Mouse (Mus musculus) cerebellum, adult 2 months (tissue): Measurements from ENCODE around the gene Sidt2. TPM values are rescaled to one million over a fixed set of nuclear protein-coding genes. Genes with fewer than 3 reads are reported as not detected.

ENCODE experiments used
- DNase-seq, 2 experiments: peaks; one replicate each; pipeline ENCODE4 v3.0.0; 2021
- H3K27ac ChIP-seq: fragments of 200-500 bp; 2 replicates; pipeline ENCODE4 v1.5.1; 2012; ENCODE audit warnings: low read length, control low read depth, inconsistent platforms; ENCODE audit not compliant: insufficient read depth
- H3K27me3 ChIP-seq: fragments of 200-500 bp; 2 replicates; pipeline ENCODE4 v1.6.1; 2012; ENCODE audit warnings: inconsistent platforms, mild to moderate bottlenecking, low read length, moderate library complexity; ENCODE audit not compliant: control insufficient read depth, insufficient read depth
- H3K4me1 ChIP-seq: fragments of 200-500 bp; 2 replicates; pipeline ENCODE4 v1.6.1; 2011; ENCODE audit warnings: low read length; ENCODE audit not compliant: control insufficient read depth, insufficient read depth
- H3K4me3 ChIP-seq: fragments of 200-500 bp; replicated peaks from 2 replicates; pipeline ENCODE3; 2011; ENCODE audit warnings: mild to moderate bottlenecking, low read depth, low read length, control low read depth; ENCODE audit not compliant: insufficient read depth
- CTCF ChIP-seq: fragments of 200-500 bp; IDR thresholded peaks from 2 replicates; pipeline ENCODE4 v1.5.1; 2011; ENCODE audit warnings: low read depth, mild to moderate bottlenecking, control low read depth, low read length, moderate library complexity, borderline replicate concordance; ENCODE audit not compliant: insufficient read depth
- POLR2A ChIP-seq: fragments of 200-500 bp; IDR thresholded peaks from 2 replicates; pipeline ENCODE4 v1.6.1; 2011; ENCODE audit warnings: low read length, control low read depth, borderline replicate concordance; ENCODE audit not compliant: insufficient read depth
- WGBS: fragments of 180-500 bp; shearing (Covaris S2); methylation state at CpG from one replicate; pipeline ENCODE4 v1.1.7; 2018; 5-methylcytosine and 5-hydroxymethylcytosine counted together
- polyA plus RNA-seq: library from polyadenylated mRNA; depleted of rRNA; stranded (reverse); fragments of >200 nt; gene quantifications from 2 replicates; pipeline ENCODE4 v1.2.3, GENCODE M21; 2012

The Sidt2 gene
- polyA plus RNA-seq, 1 experiment: 130 TPM

DNA sequence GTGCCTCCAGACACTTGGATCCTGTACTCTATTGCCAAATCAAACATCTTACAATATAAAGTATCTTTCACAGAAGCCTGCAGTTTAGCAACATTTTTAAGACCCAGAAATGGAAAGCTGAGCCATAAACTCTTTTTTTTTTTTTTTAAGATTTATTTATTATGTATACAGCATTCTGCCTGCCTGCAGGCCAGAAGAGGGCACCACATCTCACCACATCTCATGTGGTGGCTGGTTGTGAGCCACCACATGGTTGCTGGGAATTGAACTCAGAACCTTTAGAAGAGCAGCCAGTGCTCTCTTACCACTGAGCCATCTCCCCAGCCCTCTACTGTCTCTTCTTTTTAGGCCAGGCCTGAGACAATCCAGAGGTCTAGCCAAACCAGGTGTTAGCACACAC, 26.3 kb upstream of the Sidt2 start:
- Histone ChIP-seq H3K27me3 (no peaks in the 10 kb centered on the region), H3K4me1 (no peaks in the 10 kb centered on the region; the same call in 1 of the 2 replicates), H3K27ac (no peak overlapping the region), H3K4me3 (no peak overlapping the region)
- TF ChIP-seq CTCF: no peak
- no peak for TF ChIP-seq POLR2A
- DNase-seq: no peak

DNA sequence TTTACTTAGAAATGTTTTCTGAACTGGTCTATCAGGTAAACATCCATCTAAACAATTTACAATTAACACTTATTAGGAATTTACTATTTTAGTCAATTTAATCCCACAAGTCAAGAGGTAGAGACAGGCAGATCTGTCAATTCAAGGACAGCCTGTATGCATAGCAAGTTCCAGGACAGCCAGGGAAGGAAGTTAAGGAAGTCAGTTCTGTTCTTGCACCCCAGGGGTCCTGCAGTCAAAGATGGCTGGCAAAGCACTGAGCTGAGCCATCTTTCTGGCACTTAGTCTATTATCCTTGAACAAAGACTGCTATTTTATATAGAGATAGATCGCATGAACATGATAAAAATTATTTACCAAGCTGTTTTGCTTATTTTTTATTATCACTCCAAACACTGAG, 25.6 kb upstream of the Sidt2 start:
- 69% methylated on average over 1 of the region's 1 CpGs for WGBS
- H3K4me1 ChIP-seq: no peaks in the 10 kb centered on the region; the same call in 1 of the 2 replicates
- H3K27me3 ChIP-seq: no peaks in the 10 kb centered on the region
- H3K4me3 ChIP-seq: no peak overlapping the region
- TF ChIP-seq POLR2A (no peak), CTCF (no peak)
- DNase-seq: no peak
- H3K27ac ChIP-seq: no peak overlapping the region

DNA sequence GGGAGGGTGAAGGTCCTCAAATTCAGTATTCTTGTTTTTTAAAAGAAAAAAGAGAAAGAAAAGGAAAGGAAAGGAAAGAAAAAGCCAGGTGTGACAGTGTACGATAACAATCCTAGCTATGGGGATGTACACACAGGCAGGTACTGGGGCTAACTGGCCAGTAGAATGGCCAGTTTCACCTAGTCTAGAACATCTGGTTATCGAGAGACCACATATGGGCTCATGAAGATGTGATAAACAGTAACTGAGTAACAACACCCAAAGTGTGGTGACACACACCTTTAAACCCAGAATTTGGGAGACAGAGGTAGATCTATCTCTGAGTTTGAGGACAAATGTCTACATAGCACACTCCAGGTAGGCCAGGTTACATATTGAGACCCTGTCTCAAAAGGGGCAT, 24.7 kb upstream of the Sidt2 start:
- Histone ChIP-seq H3K27ac (no peak overlapping the region), H3K4me3 (no peak overlapping the region), H3K4me1 (no peaks in the 10 kb centered on the region), H3K27me3 (no peaks in the 10 kb centered on the region)
- no peak for DNase-seq
- WGBS: 92% methylated on average over 2 of the region's 2 CpGs
- TF ChIP-seq POLR2A: no peak
- no peak for TF ChIP-seq CTCF

DNA sequence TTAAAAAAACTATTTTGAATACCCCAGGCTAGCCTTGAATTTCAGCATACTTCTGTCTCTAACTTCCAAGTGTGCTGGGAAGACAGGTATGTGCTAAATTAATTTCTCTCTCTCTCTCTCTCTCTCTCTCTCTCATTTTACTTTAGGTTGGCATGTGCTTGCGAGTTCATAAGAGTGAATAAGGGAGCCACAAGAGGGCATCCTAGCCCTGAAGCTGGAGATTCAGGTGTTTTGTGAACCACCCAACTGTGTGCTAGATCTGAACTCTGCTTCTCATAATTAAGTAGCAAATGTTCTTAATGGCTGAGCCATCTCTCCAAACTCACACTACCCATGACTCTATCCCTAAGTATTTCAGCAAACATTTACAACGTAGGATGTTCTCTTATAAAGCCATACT, 21.8 kb upstream of the Sidt2 start:
- Histone ChIP-seq H3K4me3 (no peak overlapping the region), H3K27ac (no peak overlapping the region), H3K4me1 (no peaks in the 10 kb centered on the region), H3K27me3 (no peaks in the 10 kb centered on the region)
- no peak for TF ChIP-seq POLR2A
- peak; percentile 14; the same call in 1 of the 2 replicates for TF ChIP-seq CTCF
- DNase-seq: no peak
- 73% methylated on average over 2 of the region's 2 CpGs for WGBS

DNA sequence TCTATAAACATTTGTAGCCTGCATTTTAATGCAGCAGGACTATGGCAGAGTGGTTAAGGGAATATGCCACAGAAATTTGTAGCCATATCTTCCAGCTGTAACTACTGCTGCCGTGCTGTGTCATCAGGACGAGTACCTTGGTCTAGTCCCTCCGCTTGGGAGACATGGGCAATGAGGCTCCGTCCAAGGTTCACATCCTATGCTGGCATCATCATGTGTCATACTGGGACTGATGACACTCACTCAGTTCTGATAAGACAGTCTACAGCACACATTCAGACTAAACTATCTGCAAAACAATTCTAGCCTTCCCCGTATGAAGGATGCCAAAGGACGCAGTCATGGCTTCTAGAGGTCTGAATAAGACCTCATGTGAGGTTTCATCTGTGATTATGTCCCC, 8.5 kb upstream of the Sidt2 start:
- H3K27ac ChIP-seq: no peak overlapping the region
- no peak for DNase-seq
- no peak for TF ChIP-seq POLR2A
- TF ChIP-seq CTCF: no peak
- peaks cover 6% of the 10 kb centered on the region for H3K4me1 ChIP-seq
- no peaks in the 10 kb centered on the region for H3K27me3 ChIP-seq
- WGBS: 89% methylated on average over 6 of the region's 6 CpGs
- H3K4me3 ChIP-seq: no peak overlapping the region

DNA sequence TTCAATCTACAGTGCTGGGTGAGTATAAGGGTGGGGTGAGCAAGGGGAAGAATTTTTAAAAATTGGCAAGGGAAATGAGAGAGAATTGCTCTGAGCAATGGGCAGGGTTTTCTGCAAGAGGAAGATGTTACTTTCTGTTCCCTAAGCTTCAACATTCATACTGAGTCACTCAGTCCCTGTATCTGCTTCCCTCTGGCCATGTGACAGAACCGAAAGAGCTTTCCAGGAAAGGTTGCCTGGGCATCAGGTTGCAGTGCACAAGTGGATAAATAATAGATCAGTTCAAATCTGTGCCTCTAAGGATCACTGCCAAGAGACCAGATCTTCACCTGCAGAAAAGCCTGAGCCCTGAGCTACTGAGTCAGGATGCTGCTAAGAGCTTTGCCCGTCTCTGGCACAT, 6.8 kb upstream of the Sidt2 start:
- Histone ChIP-seq H3K4me3 (no peak overlapping the region), H3K27me3 (no peaks in the 10 kb centered on the region), H3K4me1 (peaks cover 6% of the 10 kb centered on the region), H3K27ac (no peak overlapping the region)
- TF ChIP-seq CTCF (no peak), POLR2A (no peak)
- DNase-seq: peak in 1 of 2 experiments; percentile 77
- 12% methylated on average over 2 of the region's 2 CpGs for WGBS

DNA sequence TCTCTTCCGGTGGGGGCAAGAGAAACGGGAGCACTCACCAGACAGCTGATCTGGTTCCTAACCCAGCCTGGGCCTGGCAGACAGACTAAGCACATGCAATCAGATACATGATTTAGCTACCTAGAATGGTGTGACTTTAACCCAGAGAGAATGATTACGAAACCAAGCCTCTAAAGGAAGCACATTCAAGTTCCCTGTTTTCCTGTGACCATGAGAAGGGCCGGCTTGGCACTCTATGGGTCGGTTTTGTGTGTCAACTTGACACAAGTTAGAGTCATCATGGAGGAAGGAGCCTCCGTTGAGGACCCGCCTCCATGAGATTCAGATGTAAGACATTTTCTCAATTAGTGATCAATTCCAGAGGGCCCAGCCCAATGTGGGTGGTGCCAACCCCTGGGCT, 4.6 kb upstream of the Sidt2 start:
- TF ChIP-seq CTCF (no peak), POLR2A (no peak)
- Histone ChIP-seq H3K4me1 (peaks cover 4% of the 10 kb centered on the region), H3K4me3 (no peak overlapping the region), H3K27me3 (no peaks in the 10 kb centered on the region), H3K27ac (no peak overlapping the region)
- DNase-seq: no peak
- 86% methylated on average over 7 of the region's 7 CpGs for WGBS

DNA sequence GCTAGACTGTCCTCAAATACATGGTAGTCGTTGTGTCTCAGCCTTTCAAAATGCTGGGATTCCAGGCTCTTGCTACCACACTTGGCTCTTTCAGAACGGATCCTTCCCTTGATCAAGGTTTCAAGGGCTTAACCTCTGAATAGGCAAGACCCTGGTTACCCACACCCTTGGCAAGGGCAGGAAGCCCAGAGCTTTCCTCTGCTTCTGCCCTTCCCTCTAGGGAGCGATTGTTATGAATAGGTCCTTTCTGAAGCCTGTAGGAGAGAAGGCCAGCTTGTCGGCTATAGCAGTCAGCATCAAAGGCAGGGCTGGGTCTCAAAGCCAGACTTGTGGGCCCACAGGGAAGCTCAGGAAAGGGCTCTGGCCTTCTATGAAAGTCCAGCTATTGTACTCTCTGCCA, 3.8 kb upstream of the Sidt2 start:
- 60% methylated on average over 4 of the region's 4 CpGs for WGBS
- H3K27ac ChIP-seq: no peak overlapping the region
- TF ChIP-seq POLR2A (no peak), CTCF (no peak)

DNA sequence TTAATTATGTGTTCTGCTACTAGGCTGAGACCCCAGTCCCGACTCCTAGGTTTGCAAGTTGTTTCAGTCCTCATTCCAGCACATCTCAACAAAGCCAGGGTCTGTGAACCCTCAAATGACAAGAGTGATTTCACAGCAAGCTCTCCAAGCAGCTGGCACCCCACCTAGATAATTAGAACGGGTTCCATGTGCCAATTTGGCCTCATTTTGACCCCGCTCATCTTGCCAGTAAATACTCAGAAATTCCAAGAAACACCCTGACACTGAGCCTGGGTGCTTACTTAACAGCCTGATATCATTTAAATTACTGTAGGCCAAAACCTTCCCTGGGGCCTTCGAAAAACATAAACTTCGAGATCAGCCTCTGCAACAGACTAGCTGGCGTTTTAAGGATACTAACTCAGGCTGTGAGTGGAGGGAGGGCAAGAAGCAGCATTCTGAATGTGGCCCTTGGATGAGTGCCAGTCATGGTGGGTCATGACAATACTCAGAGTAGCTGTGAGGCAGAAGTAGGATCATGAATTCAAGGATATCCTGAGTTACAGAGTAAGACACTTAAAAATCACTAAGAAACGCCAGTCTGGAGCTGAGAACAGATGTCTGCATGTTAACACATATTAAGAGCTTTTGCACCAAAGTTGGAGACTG, 3.1 kb upstream of the Sidt2 start:
- TF ChIP-seq POLR2A (no peak), CTCF (no peak)
- Histone ChIP-seq H3K4me1 (peaks cover 6% of the 10 kb centered on the region), H3K4me3 (no peak overlapping the region), H3K27ac (no peak overlapping the region), H3K27me3 (no peaks in the 10 kb centered on the region)
- 50% methylated on average over 7 of the region's 7 CpGs for WGBS
- DNase-seq: no peak

More for the DNA sequence above, 3.8 kb upstream of the Sidt2 start:
- no peaks in the 10 kb centered on the region for H3K27me3 ChIP-seq
- no peak overlapping the region for H3K4me3 ChIP-seq
- DNase-seq: no peak
- peaks cover 3% of the 10 kb centered on the region for H3K4me1 ChIP-seq
